Mouse (Mus musculus): Measurements from ENCODE around the gene Tox2. TPM values are rescaled to one million over a fixed set of nuclear protein-coding genes. Genes with fewer than 3 reads are reported as not detected.

Tox2 gene
- polyA plus RNA-seq, 1 experiment from 2014 or later = 26.6 TPM

- 86% methylated on average over 6 of the region's 6 CpGs for WGBS
Observed at GRCm38 (mm10) chr2:163192485-163192884, 10.4 kb upstream of the Tox2 start.

GRCm38 (mm10) chr2:163194015-163194414, 8.9 kb upstream of the Tox2 start:
- 67% methylated on average over 2 of the region's 2 CpGs for WGBS
- H3K4me1 ChIP-seq = peaks cover 95% of the 10 kb centered on the region
- H3K27me3 ChIP-seq (ENCODE audit: poor library complexity, severe bottlenecking) = peaks cover 4% of the 10 kb centered on the region
- no peaks in the 10 kb centered on the region for H3K9me3 ChIP-seq
- peak overlapping the region; percentile 88 for H3K27ac ChIP-seq
- no peak for DNase-seq (ENCODE audit: extremely low spot score, low spot score)
- H3K36me3 ChIP-seq (replicated peaks) = no peaks in the 10 kb centered on the region
- no peak overlapping the region for H3K4me3 ChIP-seq

More at GRCm38 (mm10) chr2:163192485-163192884, 10.4 kb upstream of the Tox2 start:
- H3K36me3 ChIP-seq (replicated peaks) = no peaks in the 10 kb centered on the region
- no peak for DNase-seq (ENCODE audit: extremely low spot score, low spot score)
- peaks cover 96% of the 10 kb centered on the region for H3K4me1 ChIP-seq
- H3K27ac ChIP-seq = 0 out of 2 replicates have a peak overlapping the region, but pooled peaks have one; percentile 5
- no peak overlapping the region for H3K4me3 ChIP-seq
- peaks cover 4% of the 10 kb centered on the region for H3K27me3 ChIP-seq (ENCODE audit: poor library complexity, severe bottlenecking)
- H3K9me3 ChIP-seq = no peaks in the 10 kb centered on the region

GRCm38 (mm10) chr2:163194543-163194942, 8.4 kb upstream of the Tox2 start:
- peaks cover 90% of the 10 kb centered on the region for H3K4me1 ChIP-seq
- H3K9me3 ChIP-seq = no peaks in the 10 kb centered on the region
- no peak overlapping the region for H3K4me3 ChIP-seq
- peaks cover 4% of the 10 kb centered on the region for H3K27me3 ChIP-seq (ENCODE audit: poor library complexity, severe bottlenecking)
- H3K27ac ChIP-seq = peak overlapping the region; percentile 88
- WGBS = 71% methylated on average over 5 of the region's 5 CpGs
- no peak for DNase-seq (ENCODE audit: extremely low spot score, low spot score)
- H3K36me3 ChIP-seq (replicated peaks) = no peaks in the 10 kb centered on the region

DNA sequence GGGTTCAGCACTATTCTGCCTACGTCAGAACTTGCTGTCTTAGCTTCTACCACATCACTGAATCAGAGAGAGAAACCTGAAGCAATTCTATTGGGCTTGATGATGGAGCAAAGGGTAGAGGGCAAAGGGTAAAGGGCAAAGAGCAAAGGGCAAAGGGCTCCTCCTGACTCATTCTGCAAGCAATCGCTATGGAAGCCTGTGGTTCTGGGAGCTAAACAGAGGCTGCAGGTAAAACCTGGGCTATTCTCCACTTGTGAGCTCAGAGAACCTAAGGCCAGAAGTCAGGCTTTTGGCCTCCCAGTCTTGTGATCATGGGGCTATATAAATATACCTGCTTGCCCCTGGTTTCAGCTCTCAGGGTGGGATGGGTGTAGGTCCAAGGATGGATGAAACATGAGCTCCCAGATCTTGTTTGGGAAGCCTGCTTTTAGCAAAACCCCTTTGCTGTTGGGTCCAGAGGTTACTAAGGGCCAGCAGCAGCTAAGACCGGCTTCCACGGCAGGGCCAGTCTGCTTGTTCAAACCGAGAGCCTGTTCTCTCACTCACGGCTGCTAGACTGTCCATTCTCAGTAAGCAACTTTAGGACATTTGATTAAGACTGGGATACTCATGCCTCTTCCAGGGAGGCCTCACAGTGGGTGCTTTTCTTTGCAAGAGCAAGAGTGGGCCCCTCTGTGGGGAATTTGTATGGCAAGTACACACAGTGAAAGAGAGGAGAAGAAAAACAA, 7.7 kb upstream of the Tox2 start:
- Histone ChIP-seq H3K4me3 (peak overlapping the region; percentile 30), H3K9me3 (no peaks in the 10 kb centered on the region), H3K27ac (peak overlapping the region; percentile 88), H3K4me1 (peaks cover 82% of the 10 kb centered on the region), H3K27me3 (ENCODE audit: poor library complexity, severe bottlenecking) (peaks cover 4% of the 10 kb centered on the region), H3K36me3 (replicated peaks) (no peaks in the 10 kb centered on the region)
- 11% methylated on average over 6 of the region's 6 CpGs for WGBS
- DNase-seq (ENCODE audit: extremely low spot score, low spot score) = no peak

- H3K27ac ChIP-seq = peak overlapping the region; percentile 88
- peaks cover 4% of the 10 kb centered on the region for H3K27me3 ChIP-seq (ENCODE audit: poor library complexity, severe bottlenecking)
- peaks cover 77% of the 10 kb centered on the region for H3K4me1 ChIP-seq
- H3K36me3 ChIP-seq (replicated peaks) = no peaks in the 10 kb centered on the region
- 6% methylated on average over 6 of the region's 6 CpGs for WGBS
- H3K4me3 ChIP-seq = peak overlapping the region; percentile 30; the same call in 1 of the 2 replicates
- peak; percentile 74 for DNase-seq (ENCODE audit: extremely low spot score, low spot score)
- no peaks in the 10 kb centered on the region for H3K9me3 ChIP-seq
Observed at GRCm38 (mm10) chr2:163195834-163196145, 7.1 kb upstream of the Tox2 start.

DNA sequence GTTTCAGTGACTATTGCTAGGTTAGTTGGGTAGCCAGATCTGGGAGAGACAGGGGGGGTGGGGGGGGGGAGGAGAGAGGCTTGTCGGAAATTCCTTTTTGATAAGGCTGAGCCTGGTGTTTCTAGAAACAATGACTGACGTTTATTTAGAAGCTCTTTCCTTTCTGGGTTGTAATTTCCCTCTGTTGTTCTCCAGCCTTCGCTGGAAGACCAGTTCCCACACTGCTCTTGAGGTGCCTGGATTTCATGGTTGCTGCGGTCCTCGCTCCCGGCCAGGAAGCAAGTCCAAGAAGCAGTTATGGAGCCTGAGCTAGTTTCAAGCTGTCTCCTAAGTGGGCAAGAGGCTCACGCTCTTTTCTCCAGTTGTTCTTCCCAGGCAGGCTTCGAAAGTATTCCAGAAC, 1.0 kb upstream of the Tox2 start:
- WGBS = 55% methylated on average over 8 of the region's 8 CpGs
- DNase-seq (ENCODE audit: extremely low spot score, low spot score) = no peak
- H3K27me3 ChIP-seq (ENCODE audit: poor library complexity, severe bottlenecking) = peaks cover 53% of the 10 kb centered on the region
- H3K36me3 ChIP-seq (replicated peaks) = no peaks in the 10 kb centered on the region
- H3K27ac ChIP-seq = peak overlapping the region; percentile 91
- H3K9me3 ChIP-seq = peaks cover 9% of the 10 kb centered on the region; the same call in 1 of the 2 replicates
- H3K4me1 ChIP-seq = peaks cover 68% of the 10 kb centered on the region
- H3K4me3 ChIP-seq = peak overlapping the region; percentile 74

GRCm38 (mm10) chr2:163202553-163202883, 407 bp upstream of the Tox2 start:
- WGBS = 4% methylated on average over 4 of the region's 4 CpGs
- peak overlapping the region; percentile 74 for H3K4me3 ChIP-seq
- peak overlapping the region; percentile 91 for H3K27ac ChIP-seq
- H3K9me3 ChIP-seq = peaks cover 9% of the 10 kb centered on the region; the same call in 1 of the 2 replicates
- H3K27me3 ChIP-seq (ENCODE audit: poor library complexity, severe bottlenecking) = peaks cover 53% of the 10 kb centered on the region
- peaks cover 4% of the 10 kb centered on the region; the same call in 1 of the 2 replicates for H3K36me3 ChIP-seq (replicated peaks)
- H3K4me1 ChIP-seq = peaks cover 63% of the 10 kb centered on the region
- DNase-seq (ENCODE audit: extremely low spot score, low spot score) = no peak

DNA sequence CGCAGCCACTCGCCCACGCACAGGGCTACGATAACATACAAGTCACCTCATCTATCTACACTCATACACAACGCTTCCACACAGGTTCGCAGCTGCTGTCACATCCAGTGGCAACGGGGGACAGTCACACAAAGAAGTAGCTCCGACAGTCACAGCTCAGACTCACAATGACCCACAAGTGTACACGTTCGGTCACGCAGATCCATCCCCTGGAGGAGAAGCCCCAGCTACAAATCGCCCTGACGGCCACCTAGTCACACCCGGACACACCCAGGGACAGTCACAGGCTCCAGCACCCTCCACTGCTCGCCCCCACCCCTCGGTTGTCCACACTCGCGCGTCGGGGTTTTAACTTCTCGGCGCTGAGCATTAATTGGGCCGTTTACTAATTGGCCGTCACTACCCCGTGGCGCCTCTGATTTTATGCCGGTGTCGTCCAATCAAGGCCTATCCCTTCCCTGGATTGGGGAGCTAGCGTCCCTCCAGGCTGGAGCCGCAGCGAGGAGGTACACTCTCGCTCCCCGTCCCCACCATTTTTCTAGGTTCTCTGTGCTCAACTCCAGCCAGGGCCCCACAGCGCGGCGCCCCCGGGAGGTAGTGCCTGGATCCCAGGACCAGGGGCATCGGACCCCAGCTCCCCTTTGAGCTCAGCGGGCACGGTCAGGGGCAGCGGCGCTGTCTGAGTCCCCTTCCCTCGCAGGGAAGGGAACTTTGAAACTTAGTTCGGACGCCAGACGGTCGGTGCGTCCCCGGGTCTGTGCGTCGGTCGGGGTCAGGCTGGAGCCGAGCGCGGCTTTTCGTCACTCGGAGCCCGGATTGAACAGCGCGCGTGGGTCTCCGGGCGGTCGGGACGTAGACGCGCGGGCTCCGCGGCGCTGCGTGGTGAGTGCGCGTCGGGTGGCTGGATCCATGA, 966 bp downstream of the Tox2 start:
- peaks cover 56% of the 10 kb centered on the region for H3K4me1 ChIP-seq
- H3K4me3 ChIP-seq = peak overlapping the region; percentile 74
- peak; percentile 66 for DNase-seq (ENCODE audit: extremely low spot score, low spot score)
- peaks cover 53% of the 10 kb centered on the region for H3K27me3 ChIP-seq (ENCODE audit: poor library complexity, severe bottlenecking)
- WGBS = 2% methylated on average over 75 of the region's 75 CpGs
- H3K36me3 ChIP-seq (replicated peaks) = peaks cover 4% of the 10 kb centered on the region; the same call in 1 of the 2 replicates
- H3K9me3 ChIP-seq = peaks cover 9% of the 10 kb centered on the region; the same call in 1 of the 2 replicates
- H3K27ac ChIP-seq = peak overlapping the region; percentile 91

- peak; percentile 65 for DNase-seq (ENCODE audit: extremely low spot score, low spot score)
- H3K36me3 ChIP-seq (replicated peaks) = peaks cover 12% of the 10 kb centered on the region
- H3K27ac ChIP-seq = peak overlapping the region; percentile 91
- H3K9me3 ChIP-seq = peaks cover 9% of the 10 kb centered on the region; the same call in 1 of the 2 replicates
- H3K4me1 ChIP-seq = peaks cover 56% of the 10 kb centered on the region
- H3K27me3 ChIP-seq (ENCODE audit: poor library complexity, severe bottlenecking) = peaks cover 53% of the 10 kb centered on the region
- H3K4me3 ChIP-seq = peak overlapping the region; percentile 74
- 1% methylated on average over 45 of the region's 45 CpGs for WGBS
Observed at GRCm38 (mm10) chr2:163204548-163205261, 1.8 kb downstream of the Tox2 start.

DNA sequence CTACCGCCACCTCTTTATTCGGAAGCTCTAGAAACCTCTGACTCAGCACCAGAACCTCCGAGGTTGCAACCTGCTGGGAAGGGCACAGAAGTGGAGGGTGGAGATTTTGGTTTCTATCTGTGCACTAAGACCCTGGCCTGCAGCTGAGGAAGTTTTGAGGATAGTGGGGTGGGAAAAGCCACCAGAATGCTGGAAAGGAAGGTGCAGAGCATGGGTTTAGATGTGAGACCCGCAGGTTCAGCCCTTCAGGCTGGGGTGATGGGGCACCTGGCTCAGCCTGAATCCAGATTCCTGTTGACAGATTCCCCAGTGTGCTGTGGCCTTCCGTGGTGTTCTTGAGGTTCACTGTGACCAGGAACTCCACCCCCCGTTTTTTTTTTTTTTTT, 2.3 kb downstream of the Tox2 start:
- H3K4me1 ChIP-seq = peaks cover 56% of the 10 kb centered on the region
- H3K4me3 ChIP-seq = peak overlapping the region; percentile 74
- peaks cover 18% of the 10 kb centered on the region for H3K36me3 ChIP-seq (replicated peaks)
- DNase-seq (ENCODE audit: extremely low spot score, low spot score) = no peak
- H3K9me3 ChIP-seq = peaks cover 9% of the 10 kb centered on the region; the same call in 1 of the 2 replicates
- peaks cover 53% of the 10 kb centered on the region for H3K27me3 ChIP-seq (ENCODE audit: poor library complexity, severe bottlenecking)
- peak overlapping the region; percentile 91 for H3K27ac ChIP-seq
- 4% methylated on average over 6 of the region's 6 CpGs for WGBS

DNA sequence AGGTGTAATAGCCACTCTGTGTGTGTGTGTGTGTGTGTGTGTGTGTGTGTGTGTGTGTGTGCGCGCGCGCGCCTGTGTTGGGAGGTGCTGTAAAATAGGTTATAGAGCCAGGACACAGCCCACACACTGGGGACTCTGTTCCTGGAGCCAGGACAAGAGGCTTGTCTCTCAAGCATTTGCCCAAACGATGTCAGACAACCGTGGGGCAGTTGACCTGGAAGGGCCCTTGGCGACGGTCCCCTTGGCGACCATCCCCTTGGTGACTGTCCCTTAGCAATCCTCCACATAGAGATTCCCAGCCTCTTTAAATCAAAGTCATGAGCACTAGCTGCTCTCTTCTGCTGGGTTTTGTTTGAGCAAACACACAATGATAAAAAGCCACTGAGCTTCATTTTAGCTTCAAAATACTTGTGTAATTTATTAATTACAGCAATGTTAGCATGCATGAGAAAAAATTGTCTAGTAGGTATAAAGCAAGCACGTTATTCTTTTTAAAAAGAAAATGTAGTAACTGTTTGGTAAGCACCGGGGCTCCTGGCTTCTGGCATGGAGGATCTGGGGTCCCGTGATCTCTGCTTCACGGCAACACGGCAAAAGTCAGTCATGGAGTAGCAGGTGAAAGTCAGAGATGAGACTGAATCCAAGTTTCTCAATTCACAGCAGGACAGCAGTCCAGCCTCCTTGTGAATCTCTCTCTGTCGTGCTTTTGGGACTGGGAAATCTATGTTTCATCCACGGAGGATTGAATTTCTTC, 3.0 kb downstream of the Tox2 start:
- Histone ChIP-seq H3K27me3 (ENCODE audit: poor library complexity, severe bottlenecking) (peaks cover 53% of the 10 kb centered on the region), H3K4me1 (peaks cover 56% of the 10 kb centered on the region), H3K27ac (peak overlapping the region; percentile 91; the same call in 1 of the 2 replicates), H3K9me3 (peaks cover 9% of the 10 kb centered on the region; the same call in 1 of the 2 replicates), H3K36me3 (replicated peaks) (peaks cover 19% of the 10 kb centered on the region), H3K4me3 (peak overlapping the region; percentile 74)
- DNase-seq (ENCODE audit: extremely low spot score, low spot score) = peak; percentile 76
- WGBS = 40% methylated on average over 17 of the region's 17 CpGs

DNA sequence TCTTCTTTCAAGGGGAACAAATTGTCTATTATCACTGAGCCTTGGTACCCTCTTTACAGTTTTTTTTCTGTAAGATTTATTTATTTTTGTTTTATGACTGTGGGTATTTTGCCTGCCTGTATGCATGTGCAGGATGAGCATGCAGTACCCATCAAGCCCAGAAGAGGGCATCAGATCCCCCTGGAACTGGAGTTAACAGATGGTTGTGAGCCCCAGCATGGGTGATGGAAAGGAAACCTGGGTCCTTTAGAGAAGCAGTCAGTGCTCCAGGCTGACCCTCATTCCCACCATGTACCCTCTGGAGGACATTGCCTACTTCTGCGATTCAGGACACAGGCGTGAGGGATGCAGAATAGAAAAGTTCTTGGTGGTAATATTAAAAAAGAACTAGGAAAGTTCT, 4.4 kb downstream of the Tox2 start:
- WGBS = 94% methylated on average over 2 of the region's 2 CpGs
- H3K36me3 ChIP-seq (replicated peaks) = peaks cover 19% of the 10 kb centered on the region
- H3K27me3 ChIP-seq (ENCODE audit: poor library complexity, severe bottlenecking) = peaks cover 45% of the 10 kb centered on the region
- H3K27ac ChIP-seq = no peak overlapping the region
- H3K4me3 ChIP-seq = no peak overlapping the region
- no peaks in the 10 kb centered on the region for H3K9me3 ChIP-seq
- peaks cover 50% of the 10 kb centered on the region for H3K4me1 ChIP-seq
- DNase-seq (ENCODE audit: extremely low spot score, low spot score) = no peak

All from forebrain, embryonic 10.5 days (tissue).